Mouse (Mus musculus) heart, adult 2 months (tissue): ENCODE measurements around the gene Trim2.

Source experiments
- CTCF ChIP-seq: fragments of 200-600 bp; IDR thresholded peaks from 2 replicates; pipeline ENCODE4 v1.8.1; 2022; ENCODE audit warnings: antibody characterized with exemption, mild to moderate bottlenecking, moderate library complexity
- POLR2A ChIP-seq: fragments of 200-500 bp; IDR thresholded peaks from 2 replicates; pipeline ENCODE4 v1.6.1; 2011; ENCODE audit warnings: mild to moderate bottlenecking, low read depth, low read length, control low read depth; ENCODE audit not compliant: insufficient read depth

GRCm38 (mm10) chr3:84281936-84282371 is 24.7 kb downstream of the Trim2 start:
- no peak for TF ChIP-seq CTCF
- no peak for TF ChIP-seq POLR2A
